Mouse (Mus musculus) stomach, embryonic 14.5 days (tissue): ENCODE measurements around the gene Tbc1d1. TPM values are rescaled to one million over a fixed set of nuclear protein-coding genes. Genes with fewer than 3 reads are reported as not detected.

Experiments used
- ATAC-seq: fragments of 200-750 bp; cut with Nextera tagmentation; 2 replicates; pipeline ENCODE4 v1.8.0; 2017; ENCODE audit warnings: low read depth, moderate TSS enrichment; ENCODE audit not compliant: insufficient number of reproducible peaks, insufficient read depth, low FRiP score
- H3K27ac ChIP-seq: fragments of 300-500 bp; sonication (generic); 2 replicates; pipeline ENCODE4 v1.5.1; 2014; ENCODE audit warnings: mild to moderate bottlenecking, low read length, moderate library complexity, mixed read lengths
- H3K27me3 ChIP-seq: fragments of 300-500 bp; sonication (generic); 2 replicates; pipeline ENCODE4 v1.6.1; 2014; ENCODE audit warnings: low read length, control low read depth, mixed read lengths; ENCODE audit not compliant: control insufficient read depth, insufficient read depth
- H3K36me3 ChIP-seq: fragments of 300-500 bp; sonication (generic); 2 replicates; pipeline ENCODE4 v1.6.1; 2014; ENCODE audit warnings: mild to moderate bottlenecking, control low read depth, low read length, moderate library complexity, mixed read lengths; ENCODE audit not compliant: control insufficient read depth, insufficient read depth
- H3K4me1 ChIP-seq: fragments of 300-500 bp; sonication (generic); 2 replicates; pipeline ENCODE4 v1.6.1; 2014; ENCODE audit warnings: low read length, control low read depth, mixed read lengths; ENCODE audit not compliant: control insufficient read depth, insufficient read depth
- H3K4me2 ChIP-seq: fragments of 300-500 bp; sonication (generic); replicated peaks from 2 replicates; pipeline ENCODE4 v1.6.1; 2014; ENCODE audit warnings: low read depth, low read length, control low read depth
- H3K4me3 ChIP-seq: fragments of 300-500 bp; sonication (generic); 2 replicates; pipeline ENCODE4 v1.5.1; 2014; ENCODE audit warnings: low read depth, low read length, control low read depth
- H3K9ac ChIP-seq: fragments of 300-500 bp; sonication (generic); replicated peaks from 2 replicates; pipeline ENCODE4 v1.6.1; 2014; ENCODE audit warnings: low read depth, mild to moderate bottlenecking, control low read depth, low read length, moderate library complexity, mixed read lengths
- H3K9me3 ChIP-seq: fragments of 300-500 bp; sonication (generic); 2 replicates; pipeline ENCODE4 v1.6.1; 2016; ENCODE audit warnings: low read depth, low read length, control low read depth; ENCODE audit not compliant: control insufficient read depth
- WGBS: fragments of 180-500 bp; shearing (Covaris S2); extraction: QIAGEN DNeasy Blood & Tissue Kit; methylation state at CpG from one replicate; pipeline ENCODE4 v1.1.7; 2014; 5-methylcytosine and 5-hydroxymethylcytosine counted together
- polyA plus RNA-seq: library from polyadenylated mRNA; unstranded; fragments of >200 nt; fragmentation: Nextera tagmentation; extraction: Ambion mirVana; gene quantifications from 2 replicates; pipeline ENCODE4 v1.2.1, GENCODE M21; 2014

Tbc1d1 gene
- 37.2 and 39.4 TPM in 2 replicates for polyA plus RNA-seq

DNA sequence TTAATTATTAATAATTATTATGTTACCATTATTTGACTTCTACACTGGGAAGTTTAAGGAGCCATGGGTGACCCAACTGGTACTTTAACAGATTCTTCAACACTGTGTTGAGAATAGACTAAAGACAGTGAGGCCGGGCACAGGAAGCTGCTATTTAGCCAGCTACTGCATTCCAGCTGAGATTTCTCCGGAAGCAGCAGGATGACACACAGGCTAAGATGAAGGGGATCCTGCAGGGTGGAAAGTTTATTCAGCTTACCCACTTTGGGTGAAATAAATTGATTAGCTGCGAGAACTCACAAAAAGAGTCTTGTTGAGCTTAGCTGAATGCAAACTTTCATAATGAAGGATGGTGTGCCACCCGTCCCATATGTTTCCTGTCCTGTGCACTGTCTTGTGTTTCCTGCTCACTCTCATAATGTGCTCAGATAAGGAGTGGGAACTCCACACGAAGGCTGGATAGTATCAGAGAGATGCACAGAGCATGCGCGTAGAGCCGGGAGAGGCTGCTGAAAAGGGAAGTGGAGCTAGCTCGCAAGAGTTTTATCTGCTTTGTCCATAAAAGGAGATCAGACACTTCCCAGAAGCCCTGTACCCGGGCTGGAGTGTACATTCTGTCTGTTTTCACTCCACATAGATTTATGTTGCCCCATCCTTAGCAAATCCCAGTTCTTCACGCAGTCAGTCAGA, at the start of gene Tbc1d1:
Gene Tbc1d1 (plus strand): TSS at position 445 of the 690 bp plus-strand sequence.
- no peaks in the 10 kb centered on the region for H3K9me3 ChIP-seq
- peak within 1 kb of the TSS; percentile 89 for H3K27ac ChIP-seq
- H3K4me3 ChIP-seq: no peak within 1 kb of the TSS
- H3K4me2 ChIP-seq: peak within 1 kb of the TSS; percentile 28
- 0 out of 2 replicates have a peak within 1 kb of the TSS, but pooled peaks have one; percentile 18 for H3K9ac ChIP-seq
- H3K36me3 ChIP-seq: no peaks in the 10 kb centered on the region
- ATAC-seq: peak; percentile 74; the same call in 1 of the 2 replicates
- H3K4me1 ChIP-seq: 0 out of 2 replicates have a peak, but pooled peaks cover 7% of the 10 kb centered on the region
- H3K27me3 ChIP-seq: 0 out of 2 replicates have a peak, but pooled peaks cover 3% of the 10 kb centered on the region
- 14% methylated on average over 11 of the region's 11 CpGs for WGBS

DNA sequence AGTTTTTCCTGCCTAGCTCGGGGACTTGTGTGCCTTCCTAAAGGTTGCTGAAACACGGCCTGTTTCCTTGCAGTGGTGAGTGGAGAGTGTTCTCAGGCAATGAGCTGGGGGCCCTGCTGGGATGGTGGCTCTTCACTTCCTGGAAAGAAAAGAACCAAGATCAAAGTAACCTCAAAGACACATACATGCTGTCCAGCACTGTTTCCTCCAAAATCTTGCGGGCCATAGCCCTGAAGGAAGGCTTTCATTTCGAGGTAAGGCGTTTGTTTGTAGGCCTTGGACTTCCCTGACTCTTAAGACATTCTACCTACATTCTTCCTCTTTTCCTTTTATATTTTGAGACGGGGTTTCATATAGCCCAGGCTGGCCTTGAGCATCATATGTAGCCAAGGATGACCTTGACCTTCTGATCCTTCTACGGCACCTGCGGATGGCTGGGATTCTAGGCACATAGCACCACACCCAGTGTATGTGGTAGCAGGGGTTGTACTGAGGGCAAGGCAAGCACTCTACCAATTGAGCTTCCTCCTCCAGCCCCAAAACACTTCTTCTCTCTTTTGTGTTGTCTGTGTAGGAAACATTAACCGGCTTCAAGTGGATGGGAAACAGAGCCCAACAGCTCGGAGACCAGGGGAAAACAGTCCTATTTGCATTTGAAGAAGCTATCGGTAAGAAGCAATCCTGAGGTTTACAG, 48.4 kb upstream of the Tbc1d1 start:
- H3K4me1 ChIP-seq: no peaks in the 10 kb centered on the region
- WGBS: 89% methylated on average over 11 of the region's 11 CpGs
- ATAC-seq: no peak
- peaks cover 49% of the 10 kb centered on the region for H3K36me3 ChIP-seq
- no peak overlapping the region for H3K4me2 ChIP-seq
- no peak overlapping the region for H3K4me3 ChIP-seq
- no peak overlapping the region for H3K27ac ChIP-seq
- H3K9me3 ChIP-seq: no peaks in the 10 kb centered on the region
- no peaks in the 10 kb centered on the region for H3K27me3 ChIP-seq
- H3K9ac ChIP-seq: no peak overlapping the region

DNA sequence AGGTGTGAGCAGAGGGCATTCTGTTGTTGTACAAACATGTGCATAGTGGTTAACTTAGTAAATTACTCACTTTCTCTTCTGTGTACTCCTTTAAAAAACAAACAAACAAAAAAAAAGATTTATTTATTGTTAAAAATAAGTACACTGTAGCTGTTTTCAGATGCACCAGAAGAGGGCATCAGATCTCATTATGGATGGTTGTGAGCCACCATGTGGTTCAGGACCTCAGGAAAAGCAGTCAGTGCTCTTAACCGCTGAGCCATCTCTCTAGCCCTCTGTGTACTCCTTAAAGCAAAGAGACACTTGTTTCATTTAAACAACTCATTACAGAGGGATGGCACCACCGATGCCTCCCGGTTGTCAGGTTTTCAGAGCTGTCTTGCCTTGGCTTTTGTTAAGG, 46.9 kb upstream of the Tbc1d1 start:
- 49% methylated on average over 3 of the region's 3 CpGs for WGBS
- Histone ChIP-seq H3K9ac (no peak overlapping the region), H3K4me1 (no peaks in the 10 kb centered on the region), H3K27me3 (no peaks in the 10 kb centered on the region), H3K4me2 (no peak overlapping the region), H3K36me3 (peaks cover 53% of the 10 kb centered on the region), H3K9me3 (no peaks in the 10 kb centered on the region), H3K27ac (no peak overlapping the region), H3K4me3 (no peak overlapping the region)
- ATAC-seq: no peak

DNA sequence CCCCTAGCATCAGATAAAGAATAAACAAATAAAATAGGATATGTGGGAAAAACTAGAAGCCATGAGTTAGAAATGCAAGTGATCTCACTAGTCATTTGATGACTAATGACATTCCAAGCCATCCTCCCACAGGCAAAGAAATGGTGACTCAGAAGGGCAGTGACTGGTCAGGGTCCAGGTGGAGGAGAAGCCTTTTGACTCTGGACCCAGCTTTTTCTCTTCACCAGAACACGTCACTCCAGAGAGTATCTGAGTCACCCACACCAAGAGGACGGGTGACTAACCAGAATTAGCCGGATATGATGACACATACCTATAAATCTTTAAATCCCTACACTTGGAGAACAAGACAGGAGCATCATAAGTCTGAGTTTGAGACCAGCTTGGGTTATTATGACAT, 43.7 kb upstream of the Tbc1d1 start:
- ATAC-seq: no peak
- no peak overlapping the region for H3K4me2 ChIP-seq
- no peak overlapping the region for H3K27ac ChIP-seq
- 83% methylated on average over 3 of the region's 3 CpGs for WGBS
- peaks cover 49% of the 10 kb centered on the region for H3K36me3 ChIP-seq
- no peak overlapping the region for H3K4me3 ChIP-seq
- no peaks in the 10 kb centered on the region for H3K4me1 ChIP-seq
- H3K9ac ChIP-seq: no peak overlapping the region
- H3K9me3 ChIP-seq: peaks cover 5% of the 10 kb centered on the region; the same call in 1 of the 2 replicates
- H3K27me3 ChIP-seq: no peaks in the 10 kb centered on the region

DNA sequence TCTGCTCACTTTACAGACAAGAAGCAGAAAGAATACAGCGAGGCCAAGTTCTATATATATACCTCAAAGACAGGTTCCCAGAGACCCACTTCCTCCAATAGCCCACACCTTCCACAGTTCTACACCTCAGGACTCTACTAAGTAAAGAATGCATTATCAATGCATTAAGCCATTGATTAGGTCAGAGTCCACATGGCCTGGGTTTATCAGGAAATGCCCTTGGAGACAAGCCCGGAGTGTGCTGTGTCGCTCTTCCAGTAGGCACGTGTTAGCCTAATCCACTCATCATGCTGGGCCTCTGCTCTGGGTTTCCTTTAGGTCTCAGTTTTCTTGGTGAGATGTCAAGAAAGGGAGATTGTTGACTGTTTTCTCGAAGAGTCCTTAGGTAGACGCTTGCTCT, 41.9 kb upstream of the Tbc1d1 start:
- Histone ChIP-seq H3K4me1 (no peaks in the 10 kb centered on the region), H3K27ac (no peak overlapping the region), H3K4me2 (no peak overlapping the region), H3K36me3 (peaks cover 39% of the 10 kb centered on the region; the same call in 1 of the 2 replicates), H3K4me3 (no peak overlapping the region), H3K9ac (no peak overlapping the region), H3K9me3 (peaks cover 5% of the 10 kb centered on the region; the same call in 1 of the 2 replicates), H3K27me3 (no peaks in the 10 kb centered on the region)
- WGBS: 91% methylated on average over 6 of the region's 6 CpGs
- no peak for ATAC-seq

DNA sequence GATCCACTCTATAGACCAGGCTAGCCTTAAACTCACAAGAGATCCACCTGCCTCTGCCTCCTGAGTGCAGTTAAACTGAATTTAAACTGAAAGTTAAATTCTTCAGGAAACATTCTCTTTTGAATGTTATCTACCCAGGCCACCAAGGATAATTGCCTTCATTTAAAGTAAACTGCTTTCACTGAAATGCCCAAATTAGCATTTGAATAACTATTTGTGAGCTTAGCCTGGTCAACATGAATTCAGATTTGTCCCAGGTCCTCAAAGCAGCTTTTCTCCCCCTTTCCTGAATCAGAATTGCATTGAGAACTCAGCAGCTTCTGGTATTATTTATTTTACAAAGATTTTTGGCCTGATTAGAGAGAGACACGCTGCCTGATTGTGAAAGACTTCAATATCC, 38.9 kb upstream of the Tbc1d1 start:
- ATAC-seq: no peak
- no peak overlapping the region for H3K4me3 ChIP-seq
- no peak overlapping the region for H3K27ac ChIP-seq
- H3K9me3 ChIP-seq: peaks cover 5% of the 10 kb centered on the region; the same call in 1 of the 2 replicates
- no peaks in the 10 kb centered on the region for H3K27me3 ChIP-seq
- H3K9ac ChIP-seq: no peak overlapping the region
- WGBS: 93% methylated on average over 1 of the region's 1 CpGs
- H3K36me3 ChIP-seq: peaks cover 27% of the 10 kb centered on the region; the same call in 1 of the 2 replicates
- no peak overlapping the region for H3K4me2 ChIP-seq
- no peaks in the 10 kb centered on the region for H3K4me1 ChIP-seq

DNA sequence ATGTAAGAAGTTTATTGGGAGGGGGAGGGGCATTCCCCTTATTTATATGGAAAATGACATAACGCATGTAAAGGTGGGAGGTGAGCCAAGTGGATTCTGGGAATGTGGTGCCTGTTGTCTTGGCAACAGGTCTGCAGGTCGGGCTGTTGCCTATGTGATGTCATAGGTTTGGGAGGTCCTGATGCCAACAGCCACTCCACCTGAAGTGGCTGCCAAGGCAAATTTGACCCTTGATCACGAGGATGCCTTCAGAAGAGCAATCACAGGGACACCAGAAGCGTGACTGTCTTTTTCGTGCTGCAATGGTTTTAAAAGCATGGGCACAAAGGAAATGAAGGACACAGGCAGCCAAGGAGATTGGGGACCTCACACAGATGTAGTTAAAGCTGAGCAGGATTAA, 30.3 kb upstream of the Tbc1d1 start:
- Histone ChIP-seq H3K9ac (no peak overlapping the region), H3K27ac (no peak overlapping the region), H3K27me3 (no peaks in the 10 kb centered on the region), H3K36me3 (peaks cover 4% of the 10 kb centered on the region; the same call in 1 of the 2 replicates), H3K9me3 (no peaks in the 10 kb centered on the region), H3K4me3 (no peak overlapping the region), H3K4me2 (no peak overlapping the region), H3K4me1 (no peaks in the 10 kb centered on the region)
- no peak for ATAC-seq
- 80% methylated on average over 5 of the region's 5 CpGs for WGBS

DNA sequence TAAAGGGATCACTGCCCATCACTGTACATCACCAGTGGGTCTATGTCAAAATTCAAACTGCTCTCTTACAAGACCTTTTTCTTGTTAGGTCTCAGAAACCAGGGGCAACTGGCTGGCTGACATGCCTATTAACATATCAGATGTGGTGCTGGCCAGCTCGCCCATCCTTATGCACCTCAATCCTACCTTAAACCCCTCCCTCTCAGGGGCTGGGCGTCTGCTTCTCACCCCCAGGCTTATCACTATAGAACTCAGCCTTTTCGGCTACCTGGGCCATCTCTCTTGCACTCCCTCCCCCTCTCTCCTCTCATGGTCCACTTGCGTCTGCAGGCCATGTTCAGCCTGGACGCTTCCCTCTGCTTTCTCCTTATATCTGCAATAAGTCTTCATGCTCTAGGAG, 24.6 kb upstream of the Tbc1d1 start:
- Histone ChIP-seq H3K9ac (no peak overlapping the region), H3K9me3 (no peaks in the 10 kb centered on the region), H3K4me1 (no peaks in the 10 kb centered on the region), H3K27ac (no peak overlapping the region), H3K4me3 (no peak overlapping the region), H3K36me3 (peaks cover 4% of the 10 kb centered on the region; the same call in 1 of the 2 replicates), H3K27me3 (no peaks in the 10 kb centered on the region), H3K4me2 (no peak overlapping the region)
- ATAC-seq: no peak
- WGBS: 69% methylated on average over 5 of the region's 5 CpGs
